Mouse (Mus musculus) stomach, embryonic 14.5 days (tissue): ENCODE results near the gene Fam187b. TPM values are rescaled to one million over a fixed set of nuclear protein-coding genes. Genes with fewer than 3 reads are reported as not detected.
"Not testable (repeated sequence)": the region's sequence is repeated elsewhere in the genome, so short reads cannot be mapped to it uniquely, and the experiment has no call there.

Experiments
- ATAC-seq: fragments of 200-750 bp; cut with Nextera tagmentation; 2 replicates; pipeline ENCODE4 v1.8.0; 2017; ENCODE audit warnings: low read depth, moderate TSS enrichment; ENCODE audit not compliant: insufficient number of reproducible peaks, insufficient read depth, low FRiP score
- H3K27ac ChIP-seq: fragments of 300-500 bp; sonication (generic); 2 replicates; pipeline ENCODE4 v1.5.1; 2014; ENCODE audit warnings: mild to moderate bottlenecking, low read length, moderate library complexity, mixed read lengths
- H3K27me3 ChIP-seq: fragments of 300-500 bp; sonication (generic); 2 replicates; pipeline ENCODE4 v1.6.1; 2014; ENCODE audit warnings: low read length, control low read depth, mixed read lengths; ENCODE audit not compliant: control insufficient read depth, insufficient read depth
- H3K36me3 ChIP-seq: fragments of 300-500 bp; sonication (generic); 2 replicates; pipeline ENCODE4 v1.6.1; 2014; ENCODE audit warnings: mild to moderate bottlenecking, control low read depth, low read length, moderate library complexity, mixed read lengths; ENCODE audit not compliant: control insufficient read depth, insufficient read depth
- H3K4me1 ChIP-seq: fragments of 300-500 bp; sonication (generic); 2 replicates; pipeline ENCODE4 v1.6.1; 2014; ENCODE audit warnings: low read length, control low read depth, mixed read lengths; ENCODE audit not compliant: control insufficient read depth, insufficient read depth
- H3K4me2 ChIP-seq: fragments of 300-500 bp; sonication (generic); replicated peaks from 2 replicates; pipeline ENCODE4 v1.6.1; 2014; ENCODE audit warnings: low read depth, low read length, control low read depth
- H3K4me3 ChIP-seq: fragments of 300-500 bp; sonication (generic); 2 replicates; pipeline ENCODE4 v1.5.1; 2014; ENCODE audit warnings: low read depth, low read length, control low read depth
- H3K9ac ChIP-seq: fragments of 300-500 bp; sonication (generic); replicated peaks from 2 replicates; pipeline ENCODE4 v1.6.1; 2014; ENCODE audit warnings: low read depth, mild to moderate bottlenecking, control low read depth, low read length, moderate library complexity, mixed read lengths
- H3K9me3 ChIP-seq: fragments of 300-500 bp; sonication (generic); 2 replicates; pipeline ENCODE4 v1.6.1; 2016; ENCODE audit warnings: low read depth, low read length, control low read depth; ENCODE audit not compliant: control insufficient read depth
- WGBS: fragments of 180-500 bp; shearing (Covaris S2); extraction: QIAGEN DNeasy Blood & Tissue Kit; methylation state at CpG from one replicate; pipeline ENCODE4 v1.1.7; 2014; 5-methylcytosine and 5-hydroxymethylcytosine counted together
- polyA plus RNA-seq: library from polyadenylated mRNA; unstranded; fragments of >200 nt; fragmentation: Nextera tagmentation; extraction: Ambion mirVana; gene quantifications from 2 replicates; pipeline ENCODE4 v1.2.1, GENCODE M21; 2014

Gene Fam187b
- polyA plus RNA-seq, 1 experiment from 2014 or later: 6.4 TPM

- WGBS: 84% methylated on average over 7 of the region's 7 CpGs
- H3K4me1 ChIP-seq, ATAC-seq, H3K27ac ChIP-seq, H3K4me2 ChIP-seq, H3K9me3 ChIP-seq, H3K27me3 ChIP-seq, H3K9ac ChIP-seq, H3K4me3 ChIP-seq: not testable (repeated sequence)
- peaks cover 15% of the 10 kb centered on the region; the same call in 1 of the 2 replicates for H3K36me3 ChIP-seq
Measured at GRCm38 (mm10) chr7:30945466-30945865, 28.1 kb upstream of the Fam187b start.

- WGBS: 91% methylated on average over 7 of the region's 7 CpGs
- no peaks in the 10 kb centered on the region for H3K4me1 ChIP-seq
- no peak overlapping the region for H3K9ac ChIP-seq
- H3K4me2 ChIP-seq: no peak overlapping the region
- H3K36me3 ChIP-seq: peaks cover 17% of the 10 kb centered on the region; the same call in 1 of the 2 replicates
- no peaks in the 10 kb centered on the region for H3K27me3 ChIP-seq
- H3K9me3 ChIP-seq: no peaks in the 10 kb centered on the region
- H3K27ac ChIP-seq: no peak overlapping the region
- no peak overlapping the region for H3K4me3 ChIP-seq
- no peak for ATAC-seq
Measured at GRCm38 (mm10) chr7:30945876-30946275, 27.7 kb upstream of the Fam187b start.

- not testable (repeated sequence) for H3K4me2 ChIP-seq, H3K4me1 ChIP-seq, H3K4me3 ChIP-seq, H3K27ac ChIP-seq, H3K27me3 ChIP-seq, ATAC-seq, H3K9me3 ChIP-seq, H3K9ac ChIP-seq
- WGBS: 84% methylated on average over 3 of the region's 3 CpGs
- peaks cover 43% of the 10 kb centered on the region for H3K36me3 ChIP-seq
Measured at GRCm38 (mm10) chr7:30949902-30950301, 23.7 kb upstream of the Fam187b start.

- Histone ChIP-seq H3K9me3 (no peaks in the 10 kb centered on the region), H3K9ac (no peak overlapping the region), H3K4me2 (no peak overlapping the region), H3K4me1 (peaks cover 6% of the 10 kb centered on the region; the same call in 1 of the 2 replicates), H3K27ac (no peak overlapping the region), H3K4me3 (no peak overlapping the region), H3K36me3 (peaks cover 43% of the 10 kb centered on the region), H3K27me3 (no peaks in the 10 kb centered on the region)
- ATAC-seq: no peak
- WGBS: 91% methylated on average over 16 of the region's 16 CpGs
Measured at GRCm38 (mm10) chr7:30952441-30953265, 20.9 kb upstream of the Fam187b start.

GRCm38 (mm10) chr7:30953459-30953858 is 20.1 kb upstream of the Fam187b start:
- Histone ChIP-seq H3K36me3 (peaks cover 43% of the 10 kb centered on the region), H3K4me1 (peaks cover 11% of the 10 kb centered on the region; the same call in 1 of the 2 replicates), H3K9me3 (no peaks in the 10 kb centered on the region), H3K27ac (no peak overlapping the region), H3K4me3 (no peak overlapping the region), H3K9ac (no peak overlapping the region), H3K4me2 (no peak overlapping the region), H3K27me3 (no peaks in the 10 kb centered on the region)
- WGBS: 93% methylated on average over 6 of the region's 6 CpGs
- ATAC-seq: no peak

- H3K9me3 ChIP-seq: no peaks in the 10 kb centered on the region
- WGBS: 78% methylated on average over 3 of the region's 3 CpGs
- peaks cover 11% of the 10 kb centered on the region; the same call in 1 of the 2 replicates for H3K4me1 ChIP-seq
- no peak overlapping the region for H3K27ac ChIP-seq
- peaks cover 46% of the 10 kb centered on the region for H3K36me3 ChIP-seq
- no peak overlapping the region for H3K9ac ChIP-seq
- no peak overlapping the region for H3K4me3 ChIP-seq
- no peak for ATAC-seq
- H3K27me3 ChIP-seq: no peaks in the 10 kb centered on the region
- H3K4me2 ChIP-seq: no peak overlapping the region
Measured at GRCm38 (mm10) chr7:30954036-30954435, 19.6 kb upstream of the Fam187b start.

GRCm38 (mm10) chr7:30954971-30955520 is 18.5 kb upstream of the Fam187b start:
- Histone ChIP-seq H3K4me2 (peak overlapping the region; percentile 83), H3K4me1 (peaks cover 11% of the 10 kb centered on the region; the same call in 1 of the 2 replicates), H3K9ac (no peak overlapping the region), H3K27ac (no peak overlapping the region), H3K4me3 (peak overlapping the region; percentile 95), H3K9me3 (no peaks in the 10 kb centered on the region), H3K36me3 (peaks cover 43% of the 10 kb centered on the region), H3K27me3 (no peaks in the 10 kb centered on the region)
- 80% methylated on average over 12 of the region's 12 CpGs for WGBS
- no peak for ATAC-seq

GRCm38 (mm10) chr7:30955584-30956356 is 17.8 kb upstream of the Fam187b start:
- Histone ChIP-seq H3K4me3 (peak overlapping the region; percentile 95), H3K4me2 (peak overlapping the region; percentile 83), H3K27me3 (no peaks in the 10 kb centered on the region), H3K9ac (peak overlapping the region; percentile 99), H3K9me3 (no peaks in the 10 kb centered on the region), H3K27ac (peak overlapping the region; percentile 98), H3K4me1 (peaks cover 11% of the 10 kb centered on the region; the same call in 1 of the 2 replicates), H3K36me3 (peaks cover 37% of the 10 kb centered on the region)
- ATAC-seq: peak; percentile 77
- WGBS: under 1% methylated on average over 54 of the region's 64 CpGs
